In genomic region chr9:80391404-80391803, GRCm38 (mm10) we compare ENCODE assay signal across 23 mouse cellular contexts.
DNase-seq lines count a peak whose midpoint lies in the region; ATAC-seq lines count a peak whose summit lies in the region.
"Had no signal": no experiment of that assay in that cellular context is flagged by ENCODE, and none has a peak within 500 bp of the region (broad histone marks: within the 10 kb centered on the region; RNA-seq: fewer than 3 reads in every experiment).

No protein-coding gene starts in this region.

- no peak overlapping the region for H3K27ac ChIP-seq in forebrain, embryonic 14.5 days (ENCODE audit: low read depth, low read length)
- no peak overlapping the region for H3K27ac ChIP-seq in forebrain, embryonic 15.5 days (replicated peaks)
- no peak overlapping the region for H3K27ac ChIP-seq in neural tube, embryonic 12.5 days
- no peak overlapping the region for H3K27ac ChIP-seq in neural tube, embryonic 15.5 days (replicated peaks)
- H3K27ac ChIP-seq: embryonic facial prominence, embryonic 15.5 days; gastrocnemius, adult 2 months; heart, embryonic 13.5 days; intestine, embryonic 15.5 days had no signal

- no peaks in the 10 kb centered on the region for H3K9me3 ChIP-seq in forebrain, embryonic 14.5 days (replicated peaks; ENCODE audit: control insufficient read depth, low read length)
- no peaks in the 10 kb centered on the region for H3K9me3 ChIP-seq in forebrain, embryonic 15.5 days
- no peaks in the 10 kb centered on the region for H3K9me3 ChIP-seq in neural tube, embryonic 12.5 days
- no peaks in the 10 kb centered on the region for H3K9me3 ChIP-seq in neural tube, embryonic 15.5 days (replicated peaks)
- H3K9me3 ChIP-seq: embryonic facial prominence, embryonic 15.5 days; heart, embryonic 13.5 days; intestine, embryonic 15.5 days had no signal

- H3K4me3 ChIP-seq in forebrain, embryonic 14.5 days (ENCODE audit: low read depth, low read length), result no peak overlapping the region
- no peak overlapping the region for H3K4me3 ChIP-seq in forebrain, embryonic 15.5 days
- H3K4me3 ChIP-seq in neural tube, embryonic 12.5 days, result no peak overlapping the region
- H3K4me3 ChIP-seq in neural tube, embryonic 15.5 days (replicated peaks), result no peak overlapping the region
- H3K4me3 ChIP-seq: embryonic facial prominence, embryonic 15.5 days; erythroblast, embryonic 14.5 days; gastrocnemius, adult 2 months; heart, embryonic 13.5 days; intestine, embryonic 15.5 days had no signal

- no peak overlapping the region for H3K9ac ChIP-seq in forebrain, embryonic 14.5 days (ENCODE audit: low read length)
- no peak overlapping the region for H3K9ac ChIP-seq in forebrain, embryonic 15.5 days (replicated peaks)
- H3K9ac ChIP-seq in neural tube, embryonic 12.5 days, result no peak overlapping the region
- H3K9ac ChIP-seq in neural tube, embryonic 15.5 days (replicated peaks), result no peak overlapping the region
- H3K9ac ChIP-seq: embryonic facial prominence, embryonic 15.5 days; heart, embryonic 13.5 days; intestine, embryonic 15.5 days had no signal

- intact Hi-C loops in left cerebral cortex, postnatal 25 days (cut with DNase I), result no loop called here

- ATAC-seq in forebrain, embryonic 14.5 days, result peak; percentile 10; the same call in 1 of the 2 replicates
- ATAC-seq in forebrain, embryonic 15.5 days (replicated peaks), result no peak
- peak; percentile 68 for ATAC-seq in neural tube, embryonic 12.5 days (ENCODE audit: low FRiP score, low read depth)
- peak; percentile 47; the same call in 1 of the 2 replicates for ATAC-seq in neural tube, embryonic 15.5 days (ENCODE audit: low FRiP score)
- ATAC-seq: intestine, embryonic 15.5 days; Patski had no signal

- 11% methylated on average over 3 of the region's 3 CpGs for WGBS in forebrain, embryonic 14.5 days
- WGBS in forebrain, embryonic 15.5 days, result 9% methylated on average over 3 of the region's 3 CpGs
- 47% methylated on average over 3 of the region's 3 CpGs for WGBS in neural tube, embryonic 12.5 days
- 34% methylated on average over 3 of the region's 3 CpGs for WGBS in neural tube, embryonic 15.5 days

- no peaks in the 10 kb centered on the region for H3K27me3 ChIP-seq in forebrain, embryonic 14.5 days (replicated peaks; ENCODE audit: control insufficient read depth, insufficient read depth, low read length)
- H3K27me3 ChIP-seq in forebrain, embryonic 15.5 days, result no peaks in the 10 kb centered on the region
- H3K27me3 ChIP-seq in neural tube, embryonic 12.5 days (replicated peaks), result no peaks in the 10 kb centered on the region
- no peaks in the 10 kb centered on the region for H3K27me3 ChIP-seq in neural tube, embryonic 15.5 days (replicated peaks)
- H3K27me3 ChIP-seq: embryonic facial prominence, embryonic 15.5 days; heart, embryonic 13.5 days; intestine, embryonic 15.5 days had no signal

- DNase-seq in forebrain, embryonic 14.5 days (ENCODE audit: low spot score), result no peak
- no peak for DNase-seq in neural tube, embryonic 10.5 days (ENCODE audit: extremely low spot score, low spot score)
- DNase-seq in ZHBTc4 (ENCODE audit: low read depth, low spot score), result peak; percentile 65
- DNase-seq in left cerebral cortex, postnatal 25 days (ENCODE audit: low spot score in 2 of 2), result no peak
- DNase-seq in thymus, postnatal 4 days, result no peak
- DNase-seq: adrenal gland, adult 2 months; adrenal gland, postnatal 25 days; cerebellum, adult 18-20 months; cerebellum, postnatal 14 days; embryo, embryonic 11 days; gastrocnemius, adult 2 months; gastrocnemius, postnatal 25 days; heart, adult 11 months; heart, postnatal 36 days; kidney, adult 18-20 months had no signal

- no peak overlapping the region for H3K4me2 ChIP-seq in forebrain, embryonic 14.5 days (ENCODE audit: low read length)
- H3K4me2 ChIP-seq in forebrain, embryonic 15.5 days (replicated peaks), result no peak overlapping the region
- H3K4me2 ChIP-seq in neural tube, embryonic 12.5 days (replicated peaks), result no peak overlapping the region
- H3K4me2 ChIP-seq in neural tube, embryonic 15.5 days, result no peak overlapping the region
- H3K4me2 ChIP-seq: embryonic facial prominence, embryonic 15.5 days; heart, embryonic 13.5 days; intestine, embryonic 15.5 days had no signal

- H3K36me3 ChIP-seq in forebrain, embryonic 14.5 days (ENCODE audit: control insufficient read depth, insufficient read depth, low read length), result no peaks in the 10 kb centered on the region
- H3K36me3 ChIP-seq in forebrain, embryonic 15.5 days, result no peaks in the 10 kb centered on the region
- no peaks in the 10 kb centered on the region for H3K36me3 ChIP-seq in neural tube, embryonic 12.5 days
- H3K36me3 ChIP-seq in neural tube, embryonic 15.5 days, result no peaks in the 10 kb centered on the region
- H3K36me3 ChIP-seq: embryonic facial prominence, embryonic 15.5 days; heart, embryonic 13.5 days; intestine, embryonic 15.5 days had no signal

- peaks cover 7% of the 10 kb centered on the region; the same call in 1 of the 2 replicates for H3K4me1 ChIP-seq in forebrain, embryonic 14.5 days (ENCODE audit: control insufficient read depth, insufficient read depth, low read length)
- H3K4me1 ChIP-seq in forebrain, embryonic 15.5 days, result no peaks in the 10 kb centered on the region
- no peaks in the 10 kb centered on the region for H3K4me1 ChIP-seq in neural tube, embryonic 12.5 days
- H3K4me1 ChIP-seq in neural tube, embryonic 15.5 days, result peaks cover 3% of the 10 kb centered on the region; the same call in 1 of the 2 replicates
- H3K4me1 ChIP-seq: embryonic facial prominence, embryonic 15.5 days; intestine, embryonic 15.5 days had no signal
